Mouse (Mus musculus) liver, embryonic 11.5 days (tissue): ENCODE data around the gene Dct. TPM values are rescaled to one million over a fixed set of nuclear protein-coding genes. Genes with fewer than 3 reads are reported as not detected.

Experiments used
- ATAC-seq: fragments of 200-750 bp; cut with Nextera tagmentation; replicated peaks from 2 replicates; pipeline ENCODE4 v1.8.0; 2017; ENCODE audit warnings: moderate number of reproducible peaks, mild to moderate bottlenecking, moderate TSS enrichment, moderate library complexity; ENCODE audit not compliant: low FRiP score
- DNase-seq: peaks from one replicate; pipeline ENCODE4 v3.0.0-alpha.2; 2017; ENCODE audit warnings: low spot score
- H3K27ac ChIP-seq: fragments of 300-500 bp; sonication (generic); 2 replicates; pipeline ENCODE4 v1.5.1; 2014; ENCODE audit warnings: mild to moderate bottlenecking, low read depth, low read length, control low read depth
- H3K27me3 ChIP-seq: fragments of 300-500 bp; sonication (generic); replicated peaks from 2 replicates; pipeline ENCODE4 v1.6.1; 2014; ENCODE audit warnings: low read length, mixed read lengths; ENCODE audit not compliant: control insufficient read depth, insufficient read depth
- H3K36me3 ChIP-seq: fragments of 300-500 bp; sonication (generic); 2 replicates; pipeline ENCODE4 v1.6.1; 2014; ENCODE audit warnings: mild to moderate bottlenecking, low read length, moderate library complexity, mixed read lengths; ENCODE audit not compliant: control insufficient read depth, insufficient read depth
- H3K4me1 ChIP-seq: fragments of 300-500 bp; sonication (generic); replicated peaks from 2 replicates; pipeline ENCODE4 v1.6.1; 2014; ENCODE audit warnings: low read length, mixed read lengths; ENCODE audit not compliant: control insufficient read depth, insufficient read depth
- H3K4me2 ChIP-seq: fragments of 300-500 bp; sonication (generic); 2 replicates; pipeline ENCODE4 v1.6.1; 2014; ENCODE audit warnings: mild to moderate bottlenecking, control low read depth, moderate library complexity
- H3K4me3 ChIP-seq: fragments of 300-500 bp; sonication (generic); 2 replicates; pipeline ENCODE4 v1.5.1; 2014; ENCODE audit warnings: low read depth, low read length, control low read depth
- H3K9ac ChIP-seq: fragments of 300-500 bp; sonication (generic); 2 replicates; pipeline ENCODE4 v1.6.1; 2014; ENCODE audit warnings: low read depth, low read length, control low read depth
- H3K9me3 ChIP-seq: fragments of 300-500 bp; sonication (generic); 2 replicates; pipeline ENCODE4 v1.6.1; 2016; ENCODE audit warnings: low read length, inconsistent platforms, mixed read lengths; ENCODE audit not compliant: control insufficient read depth
- WGBS: fragments of 180-500 bp; shearing (Covaris S2); extraction: QIAGEN DNeasy Blood & Tissue Kit; methylation state at CpG from one replicate; pipeline ENCODE4 v1.1.7; 2014; 5-methylcytosine and 5-hydroxymethylcytosine counted together
- polyA plus RNA-seq: library from polyadenylated mRNA; unstranded; fragments of >200 nt; fragmentation: Nextera tagmentation; extraction: Ambion mirVana; gene quantifications from 2 replicates; pipeline ENCODE4 v1.2.1, GENCODE M21; 2014

Dct gene
- polyA plus RNA-seq, 1 experiment from 2014 or later, result 1.1 TPM

DNA sequence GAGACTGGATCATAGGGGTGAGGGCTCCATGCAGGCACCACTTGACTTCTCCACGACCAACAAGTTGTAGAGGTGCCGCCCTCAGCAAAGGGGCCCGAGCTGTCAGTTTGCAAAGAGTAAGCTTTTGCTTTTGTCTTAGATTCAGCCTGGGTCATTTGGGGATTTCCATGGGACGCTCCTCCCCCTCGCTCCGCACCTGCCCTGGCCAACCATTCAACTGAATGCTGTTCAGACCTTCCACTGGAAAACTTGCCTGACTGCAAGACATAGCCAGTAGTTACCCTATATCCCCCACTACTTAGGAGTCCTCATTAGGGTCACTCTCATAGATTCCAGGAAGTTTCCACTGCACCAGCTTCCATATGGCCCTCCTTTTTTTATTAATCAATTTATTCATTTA, 31.8 kb upstream of the Dct start:
- no peaks in the 10 kb centered on the region for H3K27me3 ChIP-seq
- no peak overlapping the region for H3K27ac ChIP-seq
- H3K4me3 ChIP-seq, result no peak overlapping the region
- H3K9ac ChIP-seq, result no peak overlapping the region
- 85% methylated on average over 6 of the region's 6 CpGs for WGBS
- no peak overlapping the region for H3K4me2 ChIP-seq
- H3K36me3 ChIP-seq, result no peaks in the 10 kb centered on the region
- DNase-seq (no peak), ATAC-seq (no peak)
- peaks cover 4% of the 10 kb centered on the region; the same call in 1 of the 2 replicates for H3K4me1 ChIP-seq
- H3K9me3 ChIP-seq, result no peaks in the 10 kb centered on the region

DNA sequence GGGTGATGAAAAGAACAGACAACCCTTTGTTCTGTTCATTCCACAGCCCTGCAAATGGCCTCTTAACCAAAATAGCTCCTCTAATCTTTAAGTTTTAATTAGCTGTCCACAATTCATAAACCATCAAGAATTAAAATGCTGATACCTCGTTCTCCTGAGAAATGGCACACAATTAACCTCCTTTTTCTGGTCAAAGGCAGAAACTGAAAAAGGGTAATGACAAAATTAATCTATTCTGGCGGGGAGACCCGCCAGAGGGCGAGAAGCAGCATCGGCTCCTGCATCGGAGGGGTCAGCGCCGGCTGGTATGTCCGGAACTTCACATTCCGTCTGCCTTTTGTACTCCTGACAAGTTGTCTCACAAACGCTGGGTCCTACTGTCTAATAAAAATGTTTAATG, 28.6 kb upstream of the Dct start:
- Histone ChIP-seq H3K27ac (no peak overlapping the region), H3K4me3 (no peak overlapping the region), H3K36me3 (no peaks in the 10 kb centered on the region), H3K9me3 (no peaks in the 10 kb centered on the region), H3K27me3 (no peaks in the 10 kb centered on the region), H3K4me1 (no peaks in the 10 kb centered on the region), H3K9ac (no peak overlapping the region), H3K4me2 (no peak overlapping the region)
- no peak for ATAC-seq
- DNase-seq, result no peak
- WGBS, result 47% methylated on average over 11 of the region's 11 CpGs

DNA sequence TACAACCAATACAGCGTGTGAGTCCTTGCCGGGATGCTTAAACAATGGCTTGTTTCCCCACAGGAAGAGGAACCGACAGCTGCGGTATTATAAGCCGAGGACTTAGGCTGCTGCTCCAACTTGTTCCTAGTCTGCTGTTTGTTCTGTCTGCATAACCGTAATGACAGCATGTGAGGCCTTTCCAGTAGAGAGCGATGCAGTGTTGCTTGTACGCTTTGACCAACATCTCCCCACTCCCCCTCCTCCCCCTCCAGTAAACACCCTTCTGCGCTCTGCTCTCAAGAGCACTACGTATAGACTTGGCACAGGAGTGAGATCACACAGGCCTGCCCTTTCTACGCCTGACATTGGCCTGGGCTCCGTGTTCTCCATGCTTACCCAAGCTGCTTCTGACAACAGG, 18.1 kb upstream of the Dct start:
- Histone ChIP-seq H3K27me3 (no peaks in the 10 kb centered on the region), H3K9ac (no peak overlapping the region), H3K36me3 (no peaks in the 10 kb centered on the region), H3K27ac (no peak overlapping the region), H3K4me3 (no peak overlapping the region), H3K4me1 (no peaks in the 10 kb centered on the region), H3K4me2 (no peak overlapping the region), H3K9me3 (no peaks in the 10 kb centered on the region)
- ATAC-seq (no peak), DNase-seq (no peak)
- WGBS, result 57% methylated on average over 12 of the region's 12 CpGs

DNA sequence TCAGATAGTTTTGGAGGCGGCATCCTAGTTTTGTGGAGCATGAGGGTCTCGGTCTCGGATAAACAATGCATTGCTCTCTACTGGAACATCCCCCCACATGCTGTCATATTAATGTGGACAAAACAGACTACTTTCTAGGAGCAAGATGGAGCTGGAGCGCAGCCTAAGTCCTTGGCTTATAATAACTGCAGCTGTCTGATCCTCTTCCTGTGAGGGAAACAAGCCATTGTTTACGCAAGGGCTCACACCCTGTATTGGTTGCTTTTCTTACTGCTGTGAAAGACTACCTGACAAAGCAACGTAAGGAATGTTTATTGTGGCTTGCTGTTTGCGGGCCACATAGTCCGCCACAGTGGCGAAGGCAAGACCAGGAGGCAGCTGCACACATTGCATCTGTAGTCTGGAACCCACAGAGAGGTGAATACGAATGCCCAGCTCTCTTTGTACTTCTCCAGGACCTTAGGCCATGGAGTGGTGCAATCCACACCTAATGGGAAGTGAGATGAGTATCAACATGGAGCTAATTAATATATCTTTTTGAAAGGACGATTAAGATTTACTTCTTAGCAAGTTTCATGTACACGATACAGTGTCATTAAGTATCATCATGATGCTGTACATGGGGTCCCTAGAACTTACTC, 17.5 kb upstream of the Dct start:
- Histone ChIP-seq H3K4me2 (no peak overlapping the region), H3K27me3 (no peaks in the 10 kb centered on the region), H3K9me3 (no peaks in the 10 kb centered on the region), H3K4me1 (no peaks in the 10 kb centered on the region), H3K4me3 (no peak overlapping the region), H3K9ac (no peak overlapping the region), H3K27ac (no peak overlapping the region), H3K36me3 (no peaks in the 10 kb centered on the region)
- DNase-seq (no peak), ATAC-seq (no peak)
- 83% methylated on average over 12 of the region's 12 CpGs for WGBS

DNA sequence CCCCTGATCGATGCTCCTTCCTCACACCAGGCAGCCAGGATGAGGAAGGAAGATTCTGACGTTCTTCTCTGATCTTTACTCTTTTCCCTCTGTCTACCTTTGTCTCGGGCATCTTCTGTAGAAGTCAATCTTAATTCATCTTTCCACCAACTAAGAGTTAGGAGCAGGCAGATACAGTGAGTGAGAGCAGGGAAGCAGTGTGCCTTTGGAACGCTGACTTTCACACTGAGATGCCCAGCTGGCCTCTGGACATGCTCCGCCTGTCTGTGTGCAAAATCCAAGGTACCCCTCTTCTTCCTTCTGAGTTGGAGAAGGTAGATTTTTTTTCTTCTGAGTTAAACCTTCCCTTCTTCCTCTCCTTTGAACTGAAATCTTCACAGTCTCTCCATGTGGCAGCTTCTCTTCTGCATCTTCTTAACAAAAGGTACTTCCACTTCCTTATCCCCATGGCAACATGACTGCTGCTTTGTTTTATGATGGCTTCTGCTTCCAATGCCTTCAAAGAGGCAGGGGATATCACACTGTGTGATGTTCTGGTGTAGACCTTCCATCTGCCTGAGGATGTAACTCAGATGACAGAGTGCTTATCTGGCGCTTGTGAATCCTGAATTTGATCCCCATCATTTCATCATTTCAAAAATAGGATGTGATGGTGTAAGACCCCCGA, 9.9 kb upstream of the Dct start:
- Histone ChIP-seq H3K36me3 (no peaks in the 10 kb centered on the region), H3K27me3 (no peaks in the 10 kb centered on the region), H3K9me3 (no peaks in the 10 kb centered on the region), H3K27ac (no peak overlapping the region), H3K4me1 (no peaks in the 10 kb centered on the region), H3K4me3 (no peak overlapping the region), H3K4me2 (no peak overlapping the region), H3K9ac (no peak overlapping the region)
- no peak for DNase-seq
- no peak for ATAC-seq
- 79% methylated on average over 7 of the region's 7 CpGs for WGBS

DNA sequence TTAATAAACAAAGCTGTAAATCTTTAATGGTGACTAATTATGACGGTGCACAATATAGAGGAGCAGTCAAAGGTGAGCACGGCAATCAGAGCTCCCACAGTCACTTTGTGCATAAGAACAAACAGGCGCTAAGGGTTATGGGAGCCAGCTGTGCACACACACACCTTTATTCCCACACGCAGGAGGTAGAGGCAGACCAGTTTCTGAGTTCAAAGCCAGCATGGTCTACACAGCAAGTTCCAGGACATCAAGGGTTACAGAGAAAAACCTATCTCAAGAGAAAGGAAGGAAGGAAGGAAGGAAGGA, 6.5 kb upstream of the Dct start:
- Histone ChIP-seq H3K4me2 (no peak overlapping the region), H3K27ac (no peak overlapping the region), H3K9me3 (no peaks in the 10 kb centered on the region), H3K36me3 (no peaks in the 10 kb centered on the region), H3K4me3 (no peak overlapping the region), H3K9ac (no peak overlapping the region), H3K4me1 (no peaks in the 10 kb centered on the region), H3K27me3 (no peaks in the 10 kb centered on the region)
- 83% methylated on average over 4 of the region's 4 CpGs for WGBS
- ATAC-seq, result no peak
- DNase-seq, result no peak

DNA sequence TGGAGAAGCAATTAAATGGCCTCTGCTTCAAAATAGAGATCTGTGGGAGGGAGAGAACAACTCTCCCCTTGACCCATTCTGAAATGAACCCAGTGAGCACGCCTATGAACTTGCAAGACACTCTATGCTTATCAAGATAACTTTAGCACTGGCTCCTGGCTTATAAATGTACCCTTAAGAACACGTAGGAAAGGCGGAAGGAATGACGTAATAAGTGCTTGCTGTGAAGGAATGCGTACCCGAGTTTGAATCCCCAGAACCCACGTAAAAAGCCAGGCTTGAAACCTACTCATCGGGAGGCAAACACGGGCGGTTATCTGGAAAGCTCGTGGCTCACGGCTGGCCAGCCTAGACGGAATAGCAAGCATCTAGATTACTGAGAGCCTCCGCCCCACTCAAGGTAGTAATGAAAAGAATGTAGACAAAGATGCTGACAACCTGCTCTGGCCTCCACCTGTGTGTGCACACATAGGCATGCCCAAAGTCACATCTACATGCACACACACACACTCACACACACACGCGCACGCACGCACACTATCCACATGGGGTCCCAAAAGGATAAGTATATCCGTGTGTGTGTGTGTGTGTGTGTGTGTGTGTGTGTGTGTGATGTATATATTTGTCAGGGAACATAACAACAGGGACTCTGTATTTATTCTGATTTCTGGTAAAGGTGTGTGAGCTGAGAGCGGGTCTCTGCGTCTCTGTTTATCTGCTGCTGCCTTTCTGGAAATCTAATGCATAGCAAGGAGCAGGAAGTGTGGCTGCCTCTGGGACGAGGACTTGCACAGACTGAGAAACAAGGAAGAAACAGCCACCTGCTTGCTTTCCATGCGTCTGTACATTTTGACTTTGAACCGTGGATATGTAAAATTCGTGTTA, 5.9 kb upstream of the Dct start:
- Histone ChIP-seq H3K27me3 (no peaks in the 10 kb centered on the region), H3K9me3 (no peaks in the 10 kb centered on the region), H3K4me3 (no peak overlapping the region), H3K4me2 (no peak overlapping the region), H3K36me3 (no peaks in the 10 kb centered on the region), H3K4me1 (no peaks in the 10 kb centered on the region), H3K27ac (no peak overlapping the region), H3K9ac (no peak overlapping the region)
- 83% methylated on average over 25 of the region's 25 CpGs for WGBS
- DNase-seq, result no peak
- ATAC-seq, result no peak

DNA sequence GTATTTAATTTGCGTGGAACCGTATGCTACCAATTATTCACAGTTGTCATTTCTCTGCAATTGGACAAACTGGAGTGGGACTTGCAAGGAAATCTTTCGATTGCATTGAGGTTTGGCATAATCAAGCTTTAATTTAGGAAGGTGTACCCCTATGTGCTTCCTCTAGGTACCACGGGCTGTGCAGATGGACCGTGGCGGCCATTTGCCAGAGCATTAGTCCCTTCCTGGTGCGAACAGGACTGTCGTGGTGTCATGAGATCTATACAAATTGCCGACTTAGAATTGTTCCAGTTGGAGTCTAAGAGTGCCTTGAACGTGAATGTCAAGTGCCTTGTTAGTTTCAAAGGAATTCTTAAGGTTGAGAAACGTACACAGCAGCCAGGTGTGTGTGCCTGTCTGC, 726 bp upstream of the Dct start:
- no peaks in the 10 kb centered on the region for H3K9me3 ChIP-seq
- H3K4me3 ChIP-seq, result no peak overlapping the region
- no peak overlapping the region for H3K27ac ChIP-seq
- no peaks in the 10 kb centered on the region for H3K36me3 ChIP-seq
- H3K27me3 ChIP-seq, result no peaks in the 10 kb centered on the region
- DNase-seq (no peak), ATAC-seq (no peak)
- no peaks in the 10 kb centered on the region for H3K4me1 ChIP-seq
- WGBS, result 84% methylated on average over 11 of the region's 11 CpGs
- no peak overlapping the region for H3K9ac ChIP-seq
- no peak overlapping the region for H3K4me2 ChIP-seq
